ENCODE assay signal across 7 mouse cellular contexts in the genomic region with DNA sequence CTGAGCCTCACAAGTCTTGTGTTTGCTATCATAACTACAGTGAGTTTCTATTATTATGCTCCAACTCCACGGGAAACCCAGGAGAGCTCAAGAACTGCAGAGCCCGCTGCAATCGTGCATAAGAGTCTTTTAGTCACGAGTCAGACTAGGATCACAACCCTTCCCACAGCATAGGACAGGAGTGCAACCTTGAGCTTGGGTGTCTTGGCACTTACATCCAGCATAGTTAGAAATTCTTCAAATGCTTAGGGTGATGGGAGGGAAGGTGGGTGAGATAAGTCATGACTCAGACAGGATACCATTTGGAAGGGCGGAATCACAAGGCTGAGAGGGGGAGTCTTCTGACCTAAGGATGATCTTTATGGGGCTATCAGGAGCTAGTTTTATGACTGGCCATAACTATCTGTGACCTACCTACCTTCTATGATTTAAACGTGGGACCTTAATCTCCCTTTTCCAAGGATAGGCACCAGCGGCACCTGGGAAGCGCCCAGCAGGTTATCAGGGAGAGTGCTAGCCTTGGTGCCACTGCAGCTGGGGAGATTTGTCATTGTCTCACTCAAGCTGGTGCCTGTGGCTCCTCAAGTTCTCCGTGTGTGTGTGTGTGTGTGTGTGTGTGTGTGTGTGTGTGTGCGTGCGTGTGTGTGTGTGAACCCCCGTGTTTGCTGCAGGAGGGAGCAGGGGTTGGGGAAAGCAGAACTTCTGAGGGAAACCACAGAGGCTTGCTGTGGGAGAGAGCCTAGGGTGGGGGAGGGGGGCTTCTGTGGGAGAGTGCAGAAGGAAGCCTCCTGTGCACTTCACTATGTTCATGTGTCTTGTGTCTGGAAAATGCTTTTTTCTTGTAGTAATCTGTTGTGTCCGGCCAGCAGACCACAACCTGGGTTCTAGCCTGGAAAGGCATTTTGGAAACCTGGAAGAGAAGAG. TPM values are rescaled to one million over a fixed set of nuclear protein-coding genes. Genes with fewer than 3 reads are reported as not detected.
DNase-seq lines count a peak whose midpoint lies in the region; ATAC-seq and TF ChIP-seq lines count a peak whose summit lies in the region.

No protein-coding gene starts in this region.

- no peak overlapping the region for H3K9ac ChIP-seq in lung, embryonic 15.5 days
- H3K9ac ChIP-seq in hindbrain, embryonic 16.5 days (ENCODE audit: low read depth, low read length) = no peak overlapping the region
- H3K9ac ChIP-seq in neural tube, embryonic 15.5 days (replicated peaks) = no peak overlapping the region

- no peaks in the 10 kb centered on the region; the same call in 1 of the 2 replicates for H3K4me1 ChIP-seq in lung, embryonic 15.5 days
- H3K4me1 ChIP-seq in lung, adult 2 months (ENCODE audit: control insufficient read depth, insufficient read depth, low read length) = no peaks in the 10 kb centered on the region
- no peaks in the 10 kb centered on the region for H3K4me1 ChIP-seq in bone marrow macrophage, adult 2 months (ENCODE audit: control insufficient read depth, insufficient read depth, low read length)
- no peaks in the 10 kb centered on the region for H3K4me1 ChIP-seq in hindbrain, embryonic 16.5 days (ENCODE audit: control insufficient read depth, insufficient read depth, low read depth, low read length)
- H3K4me1 ChIP-seq in neural tube, embryonic 15.5 days = 0 out of 2 replicates have a peak, but pooled peaks cover 3% of the 10 kb centered on the region

- TF ChIP-seq CTCF in lung, adult 2 months (IDR thresholded peaks at IDR 0.05; ENCODE audit: insufficient read depth, low read length) = no peak
- TF ChIP-seq CTCF in bone marrow macrophage, adult 2 months (IDR thresholded peaks at IDR 0.05; ENCODE audit: low read depth, low read length) = no peak

- H3K4me3 ChIP-seq in lung, embryonic 15.5 days = no peak overlapping the region; the same call in 1 of the 2 replicates
- H3K4me3 ChIP-seq in lung, adult 2 months (replicated peaks; ENCODE audit: extremely low read depth, low read depth, low read length) = no peak overlapping the region
- H3K4me3 ChIP-seq in bone marrow macrophage, adult 2 months (ENCODE audit: insufficient read depth, low read length) = 0 out of 2 replicates have a peak overlapping the region, but pooled peaks have one; percentile 1
- no peak overlapping the region for H3K4me3 ChIP-seq in hindbrain, embryonic 16.5 days (ENCODE audit: low read length)
- H3K4me3 ChIP-seq in neural tube, embryonic 15.5 days (replicated peaks) = 0 out of 2 replicates have a peak overlapping the region, but pooled peaks have one; percentile 6

- no peak for ATAC-seq in lung, embryonic 15.5 days (ENCODE audit: borderline replicate concordance, extremely low read depth, low FRiP score, low TSS enrichment)
- ATAC-seq in hindbrain, embryonic 16.5 days = peak; percentile 73
- ATAC-seq in neural tube, embryonic 15.5 days (ENCODE audit: low FRiP score) = no peak

- TF ChIP-seq POLR2A in lung, adult 2 months (IDR thresholded peaks at IDR 0.05; ENCODE audit: borderline replicate concordance, extremely low read depth, low read depth, low read length) = no peak
- TF ChIP-seq POLR2A in bone marrow macrophage, adult 2 months (IDR thresholded peaks at IDR 0.05; ENCODE audit: borderline replicate concordance, low read depth, low read length) = no peak

- H3K27ac ChIP-seq in lung, embryonic 15.5 days = no peak overlapping the region
- H3K27ac ChIP-seq in bone marrow macrophage, adult 2 months (ENCODE audit: insufficient read depth, low read depth, low read length) = no peak overlapping the region
- H3K27ac ChIP-seq in hindbrain, embryonic 16.5 days (ENCODE audit: low read depth, low read length) = no peak overlapping the region
- H3K27ac ChIP-seq in neural tube, embryonic 15.5 days (replicated peaks) = no peak overlapping the region

- H3K9me3 ChIP-seq in lung, embryonic 15.5 days = no peaks in the 10 kb centered on the region
- H3K9me3 ChIP-seq in hindbrain, embryonic 16.5 days (ENCODE audit: control insufficient read depth, low read length) = no peaks in the 10 kb centered on the region
- H3K9me3 ChIP-seq in neural tube, embryonic 15.5 days (replicated peaks) = no peaks in the 10 kb centered on the region

- peak overlapping the region; percentile 46 for H3K4me2 ChIP-seq in lung, embryonic 15.5 days
- H3K4me2 ChIP-seq in hindbrain, embryonic 16.5 days (ENCODE audit: low read length) = peak overlapping the region; percentile 11
- H3K4me2 ChIP-seq in neural tube, embryonic 15.5 days = peak overlapping the region; percentile 41

- DNase-seq in lung, adult 2 months = no peak
- DNase-seq in embryo, embryonic 10 days (ENCODE audit: low spot score) = no peak
- no peak for DNase-seq in cerebellum, adult 9-10 months

- no peaks in the 10 kb centered on the region for H3K36me3 ChIP-seq in lung, embryonic 15.5 days
- H3K36me3 ChIP-seq in hindbrain, embryonic 16.5 days (ENCODE audit: control insufficient read depth, insufficient read depth, low read length) = no peaks in the 10 kb centered on the region
- H3K36me3 ChIP-seq in neural tube, embryonic 15.5 days = no peaks in the 10 kb centered on the region

- 21% methylated on average over 13 of the region's 13 CpGs for WGBS in lung, embryonic 15.5 days
- WGBS in lung, adult 2 months = 32% methylated on average over 13 of the region's 13 CpGs
- WGBS in hindbrain, embryonic 16.5 days = 30% methylated on average over 13 of the region's 13 CpGs
- WGBS in neural tube, embryonic 15.5 days = 26% methylated on average over 13 of the region's 13 CpGs

- H3K27me3 ChIP-seq in lung, embryonic 15.5 days = no peaks in the 10 kb centered on the region
- H3K27me3 ChIP-seq in hindbrain, embryonic 16.5 days (replicated peaks; ENCODE audit: control insufficient read depth, insufficient read depth, low read length) = no peaks in the 10 kb centered on the region
- H3K27me3 ChIP-seq in neural tube, embryonic 15.5 days (replicated peaks) = no peaks in the 10 kb centered on the region

RNA-seq across cellular contexts. Expression of gene Ccdc171, which starts 42.1 kb away (rescaled TPM):
- polyA plus RNA-seq in lung, embryonic 15.5 days (2015; fragmentation: Nextera tagmentation; extraction: Ambion mirVana) = 3.0 and 3.6 TPM in 2 replicates
- polyA plus RNA-seq in lung, adult 2 months (2012; rRNA removed) = 0.81 and 1.5 TPM in 2 replicates
- 3.9 and 4.7 TPM in 2 replicates for polyA plus RNA-seq in bone marrow macrophage, adult 2 months (2012; ENCODE audit: insufficient read depth, insufficient read length, missing spikeins)
- polyA plus RNA-seq in hindbrain, embryonic 16.5 days (2015; fragmentation: Nextera tagmentation; extraction: Ambion mirVana) = 3.3 and 3.7 TPM in 2 replicates
- polyA plus RNA-seq in neural tube, embryonic 15.5 days (2015; fragmentation: Nextera tagmentation; extraction: Ambion mirVana) = 3.4 and 3.7 TPM in 2 replicates

Comparison
In these comparisons a context has a peak if more than half of its experiments do, and no peak if none do; other contexts are left out.
1. H3K4me3 ChIP-seq: peak in bone marrow macrophage, adult 2 months (single experiment) and neural tube, embryonic 15.5 days (single experiment); none in lung, embryonic 15.5 days (single experiment), lung, adult 2 months (single experiment) and hindbrain, embryonic 16.5 days (single experiment).
2. Peak in every context shown above with its lines, with median percentiles within 50 percentile points of each other: H3K4me2 ChIP-seq.